Mouse (Mus musculus) intestine, embryonic 14.5 days (tissue): ENCODE data around the gene Mga. TPM values are rescaled to one million over a fixed set of nuclear protein-coding genes. Genes with fewer than 3 reads are reported as not detected.

ENCODE experiments used
- ATAC-seq: fragments of 200-750 bp; cut with Nextera tagmentation; replicated peaks from 2 replicates; pipeline ENCODE4 v1.8.0; 2017; ENCODE audit warnings: low read depth, moderate number of reproducible peaks, moderate TSS enrichment, moderate library complexity; ENCODE audit not compliant: low FRiP score, low TSS enrichment
- DNase-seq: peaks from one replicate; pipeline ENCODE4 v3.0.0-alpha.2; 2018; ENCODE audit warnings: low spot score
- H3K27ac ChIP-seq: fragments of 300-500 bp; sonication (generic); 2 replicates; pipeline ENCODE4 v1.5.1; 2014; ENCODE audit warnings: low read depth, mild to moderate bottlenecking, control low read depth
- H3K27me3 ChIP-seq: fragments of 300-500 bp; sonication (generic); replicated peaks from 2 replicates; pipeline ENCODE4 v1.6.1; 2014; ENCODE audit warnings: low read length, control low read depth; ENCODE audit not compliant: control insufficient read depth, insufficient read depth
- H3K36me3 ChIP-seq: fragments of 300-500 bp; sonication (generic); 2 replicates; pipeline ENCODE4 v1.6.1; 2014; ENCODE audit warnings: low read length, control low read depth; ENCODE audit not compliant: control insufficient read depth, insufficient read depth
- H3K4me1 ChIP-seq: fragments of 300-500 bp; sonication (generic); replicated peaks from 2 replicates; pipeline ENCODE4 v1.6.1; 2014; ENCODE audit warnings: low read length, control low read depth, mixed read lengths; ENCODE audit not compliant: control insufficient read depth, insufficient read depth
- H3K4me2 ChIP-seq: fragments of 300-500 bp; sonication (generic); 2 replicates; pipeline ENCODE4 v1.6.1; 2014; ENCODE audit warnings: low read length
- H3K4me3 ChIP-seq: fragments of 300-500 bp; sonication (generic); 2 replicates; pipeline ENCODE4 v1.5.1; 2014; ENCODE audit warnings: low read depth, low read length, control low read depth, mixed read lengths
- H3K9ac ChIP-seq: fragments of 300-500 bp; sonication (generic); 2 replicates; pipeline ENCODE4 v1.6.1; 2014; ENCODE audit warnings: mild to moderate bottlenecking, low read length
- H3K9me3 ChIP-seq: fragments of 300-500 bp; sonication (generic); 2 replicates; pipeline ENCODE4 v1.6.1; 2016; ENCODE audit warnings: low read length, control low read depth; ENCODE audit not compliant: control insufficient read depth
- WGBS: fragments of 180-500 bp; shearing (Covaris S2); extraction: QIAGEN DNeasy Blood & Tissue Kit; methylation state at CpG from one replicate; pipeline ENCODE4 v1.1.7; 2014; 5-methylcytosine and 5-hydroxymethylcytosine counted together
- polyA plus RNA-seq: library from polyadenylated mRNA; unstranded; fragments of >200 nt; fragmentation: Nextera tagmentation; extraction: Ambion mirVana; gene quantifications from 2 replicates; pipeline ENCODE4 v1.2.1, GENCODE M21; 2014

The Mga gene
- polyA plus RNA-seq: 36.4 and 40.1 TPM in 2 replicates

DNA sequence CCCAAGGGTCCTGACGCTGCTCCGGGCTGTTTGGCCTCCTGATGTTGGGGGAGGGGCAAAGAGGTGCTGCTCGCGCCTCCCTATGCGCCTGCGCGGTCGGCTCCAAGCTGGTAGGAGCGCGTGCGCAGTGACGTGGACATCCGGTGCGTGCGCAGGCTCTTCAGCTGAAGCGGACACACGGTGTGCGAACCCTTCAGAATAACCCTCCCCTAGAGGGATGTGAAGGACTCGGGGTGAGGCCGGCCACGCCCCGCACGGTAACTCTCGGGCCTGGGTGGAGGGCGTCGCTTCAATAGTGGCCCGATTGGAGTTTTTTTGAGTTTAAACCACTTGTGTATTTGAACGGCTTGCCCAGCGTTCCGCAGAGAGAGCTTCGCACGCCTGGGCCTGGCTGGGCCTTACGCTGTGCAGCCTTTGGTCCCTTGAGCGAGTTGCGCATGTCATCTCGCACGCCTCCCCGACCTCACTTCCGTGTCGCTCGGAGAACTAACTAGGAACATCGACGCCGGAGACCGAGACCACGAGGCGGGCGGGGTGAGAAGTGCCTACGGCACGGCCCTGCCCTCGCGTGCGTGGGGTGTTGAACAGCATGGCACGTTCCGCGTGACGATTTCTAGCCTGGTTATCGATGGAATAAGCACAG lies at the start of gene Mga:
Gene Mga, plus strand, starts transcription at position 139 of the 643 bp plus-strand sequence.
- H3K4me2 ChIP-seq: peak within 1 kb of the TSS; percentile 92
- peak within 1 kb of the TSS; percentile 58 for H3K9ac ChIP-seq
- DNase-seq: peak; percentile 96
- ATAC-seq: peak; percentile 98
- H3K27me3 ChIP-seq: no peaks in the 10 kb centered on the region
- H3K9me3 ChIP-seq: no peaks in the 10 kb centered on the region
- peak within 1 kb of the TSS; percentile 90 for H3K27ac ChIP-seq
- H3K4me3 ChIP-seq: peak within 1 kb of the TSS; percentile 66
- under 1% methylated on average over 58 of the region's 58 CpGs for WGBS
- peaks cover 2% of the 10 kb centered on the region; the same call in 1 of the 2 replicates for H3K36me3 ChIP-seq
- H3K4me1 ChIP-seq: no peaks in the 10 kb centered on the region; the same call in 1 of the 2 replicates

DNA sequence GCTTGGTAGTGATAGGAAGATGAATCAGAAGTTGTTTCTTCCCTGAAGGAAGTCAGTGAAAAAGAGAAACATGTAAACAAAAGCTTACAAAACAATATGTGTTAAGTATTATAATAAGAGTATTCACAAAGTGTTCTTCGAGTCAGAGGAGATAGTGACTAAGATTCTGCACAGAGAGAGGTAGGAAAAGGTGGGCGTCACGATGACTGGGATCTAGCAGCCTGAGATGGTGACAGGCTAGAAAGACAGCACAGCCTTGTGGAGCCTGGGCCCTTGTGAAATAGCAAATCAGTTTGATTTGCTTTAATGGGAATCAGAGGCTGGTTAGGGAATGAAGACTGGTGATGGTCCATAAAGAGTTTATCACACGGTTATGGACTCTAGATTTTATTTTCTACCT lies 43.2 kb upstream of the Mga start:
- WGBS: 73% methylated on average over 4 of the region's 4 CpGs
- no peaks in the 10 kb centered on the region for H3K4me1 ChIP-seq
- no peak overlapping the region for H3K4me2 ChIP-seq
- H3K4me3 ChIP-seq: no peak overlapping the region
- no peak overlapping the region for H3K9ac ChIP-seq
- ATAC-seq: no peak
- no peak for DNase-seq
- no peak overlapping the region for H3K27ac ChIP-seq
- H3K27me3 ChIP-seq: no peaks in the 10 kb centered on the region
- H3K36me3 ChIP-seq: no peaks in the 10 kb centered on the region
- no peaks in the 10 kb centered on the region for H3K9me3 ChIP-seq

DNA sequence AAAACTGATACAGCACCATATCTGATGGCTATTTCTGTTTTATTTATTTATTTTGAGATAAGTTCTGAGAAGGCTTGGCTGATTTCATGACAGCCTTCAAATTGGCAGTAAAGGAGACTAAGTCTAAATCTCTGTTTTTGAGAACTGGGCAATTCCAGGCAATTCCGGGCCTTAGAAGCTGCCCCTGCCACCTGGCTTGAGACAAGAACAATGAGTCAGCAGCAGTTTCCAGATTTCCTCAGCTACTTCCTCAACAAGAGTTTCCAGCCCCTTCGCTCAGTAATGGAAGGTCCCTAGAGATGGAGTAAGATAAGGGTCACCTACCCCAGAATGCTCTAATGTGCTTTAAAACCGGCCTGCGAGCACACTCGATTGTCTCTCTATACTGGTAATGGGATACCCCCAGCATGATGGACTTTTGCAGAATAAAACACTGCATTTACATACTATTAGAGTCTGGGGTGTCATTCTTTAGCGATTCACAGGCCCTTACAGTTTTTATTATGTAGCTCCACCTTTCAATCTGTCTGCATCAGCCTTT lies 41.6 kb upstream of the Mga start:
- no peak for ATAC-seq
- Histone ChIP-seq H3K4me1 (no peaks in the 10 kb centered on the region), H3K36me3 (no peaks in the 10 kb centered on the region), H3K9ac (no peak overlapping the region), H3K4me2 (no peak overlapping the region), H3K27me3 (no peaks in the 10 kb centered on the region), H3K9me3 (no peaks in the 10 kb centered on the region), H3K4me3 (no peak overlapping the region), H3K27ac (no peak overlapping the region)
- no peak for DNase-seq
- WGBS: 65% methylated on average over 6 of the region's 6 CpGs

DNA sequence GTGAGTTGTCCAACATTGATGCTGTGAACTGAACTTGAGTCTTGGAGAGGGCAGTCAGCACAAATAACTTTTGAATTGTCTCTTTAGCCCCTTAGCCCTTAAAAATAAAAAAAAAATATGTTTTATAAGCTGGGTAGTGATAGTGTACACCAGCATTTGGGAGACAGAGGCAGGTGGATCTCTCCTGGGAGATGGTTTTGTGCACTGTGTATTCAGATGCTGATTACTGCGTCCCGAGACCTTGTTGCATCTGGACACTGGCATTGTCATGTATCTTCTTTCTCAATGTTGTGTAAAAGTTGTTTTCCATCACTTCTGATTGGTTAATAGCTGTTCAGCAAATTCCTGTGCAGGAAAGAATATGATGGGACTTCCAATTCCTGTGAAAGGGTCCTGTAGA lies 39.7 kb upstream of the Mga start:
- WGBS: 95% methylated on average over 2 of the region's 2 CpGs
- H3K9ac ChIP-seq: no peak overlapping the region
- ATAC-seq: no peak
- no peaks in the 10 kb centered on the region for H3K4me1 ChIP-seq
- H3K9me3 ChIP-seq: no peaks in the 10 kb centered on the region
- H3K27me3 ChIP-seq: no peaks in the 10 kb centered on the region
- no peak overlapping the region for H3K4me3 ChIP-seq
- no peak for DNase-seq
- H3K27ac ChIP-seq: no peak overlapping the region
- H3K36me3 ChIP-seq: no peaks in the 10 kb centered on the region
- no peak overlapping the region for H3K4me2 ChIP-seq

DNA sequence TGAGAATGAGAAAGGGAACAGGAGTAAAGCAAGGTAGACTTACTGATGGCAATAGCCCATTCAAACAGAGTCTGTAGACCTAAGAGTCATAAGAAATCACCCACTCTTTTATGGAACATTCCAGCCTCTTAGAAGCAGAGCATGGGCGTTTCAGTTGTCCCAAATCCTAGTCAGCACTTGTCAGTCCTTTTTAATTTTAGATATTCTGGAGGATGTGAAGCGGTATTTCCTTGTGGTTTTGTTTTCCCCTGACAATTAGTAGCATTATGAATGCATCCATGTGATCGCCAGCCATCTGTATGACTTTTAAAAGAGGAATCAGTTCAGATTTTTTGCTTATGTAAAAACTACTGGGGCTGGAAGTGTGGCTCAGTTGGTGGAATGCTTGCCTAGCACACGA lies 32.5 kb upstream of the Mga start:
- H3K27ac ChIP-seq: no peak overlapping the region
- H3K9me3 ChIP-seq: no peaks in the 10 kb centered on the region
- WGBS: 76% methylated on average over 4 of the region's 4 CpGs
- H3K4me1 ChIP-seq: no peaks in the 10 kb centered on the region
- no peaks in the 10 kb centered on the region for H3K27me3 ChIP-seq
- no peak overlapping the region for H3K9ac ChIP-seq
- H3K36me3 ChIP-seq: no peaks in the 10 kb centered on the region
- DNase-seq (no peak), ATAC-seq (no peak)
- H3K4me2 ChIP-seq: no peak overlapping the region
- no peak overlapping the region for H3K4me3 ChIP-seq

DNA sequence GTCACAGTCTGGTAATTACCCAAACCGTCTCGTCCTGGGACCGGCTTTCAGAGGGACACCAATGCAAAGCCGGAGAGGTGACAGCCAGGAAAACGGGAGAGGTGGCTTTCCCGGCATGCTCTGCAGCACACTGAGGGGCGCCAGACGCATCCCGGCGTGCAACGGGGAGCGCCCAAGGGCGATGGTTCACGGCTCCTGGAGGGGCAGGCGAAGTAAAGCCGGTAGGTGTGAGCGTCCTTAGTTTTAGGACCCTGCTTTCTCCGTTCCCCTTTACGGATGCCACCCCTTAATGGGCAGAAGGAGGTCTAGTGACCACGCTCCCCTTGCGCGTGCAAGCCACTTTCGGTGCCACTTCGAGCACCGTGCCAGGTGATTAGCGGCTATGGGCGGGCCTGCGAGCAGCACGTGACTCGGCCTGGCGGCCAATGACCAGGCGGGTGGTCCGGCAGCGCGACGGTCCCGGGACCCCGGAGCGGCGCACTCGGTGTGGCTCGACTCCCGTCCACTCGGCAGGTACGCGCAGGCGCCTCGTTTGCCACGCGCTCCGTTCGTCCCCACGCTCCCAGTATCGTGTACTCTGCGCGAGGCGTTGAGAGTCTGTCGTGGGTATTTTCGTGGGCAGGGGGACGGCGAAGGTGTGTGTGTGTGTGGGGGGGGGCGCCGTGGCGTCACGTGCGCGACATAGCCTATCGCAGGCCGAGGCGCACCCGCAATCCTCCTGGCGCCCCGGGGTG lies 24.5 kb upstream of the Mga start:
- H3K4me2 ChIP-seq: peak overlapping the region; percentile 97
- DNase-seq (peak; percentile 88), ATAC-seq (peak; percentile 87)
- 1% methylated on average over 72 of the region's 73 CpGs for WGBS
- no peaks in the 10 kb centered on the region for H3K27me3 ChIP-seq
- peak overlapping the region; percentile 42 for H3K4me3 ChIP-seq
- no peaks in the 10 kb centered on the region for H3K9me3 ChIP-seq
- H3K4me1 ChIP-seq: no peaks in the 10 kb centered on the region; the same call in 1 of the 2 replicates
- H3K9ac ChIP-seq: peak overlapping the region; percentile 46
- H3K27ac ChIP-seq: 0 out of 2 replicates have a peak overlapping the region, but pooled peaks have one; percentile 0
- H3K36me3 ChIP-seq: no peaks in the 10 kb centered on the region

DNA sequence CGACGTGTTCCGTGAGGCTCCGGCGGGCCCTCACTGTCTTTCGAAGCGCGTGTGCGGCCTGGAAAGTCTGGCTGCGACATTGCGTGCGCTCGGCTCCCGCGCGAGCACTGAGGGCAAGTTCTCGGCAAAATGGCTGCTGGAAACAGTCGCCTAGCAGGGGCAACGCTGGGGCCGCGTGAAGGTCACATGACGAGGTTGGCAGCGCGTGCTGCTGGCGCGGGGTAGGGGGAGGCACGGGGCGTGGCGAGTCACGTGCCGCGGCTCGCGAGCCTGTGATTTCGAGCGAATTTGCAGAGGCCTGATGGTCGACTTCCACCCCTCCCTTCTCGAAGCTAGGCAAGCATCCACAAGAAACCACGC lies 23.9 kb upstream of the Mga start:
- WGBS: under 1% methylated on average over 39 of the region's 39 CpGs
- peak overlapping the region; percentile 97 for H3K4me2 ChIP-seq
- peak; percentile 90 for ATAC-seq

DNA sequence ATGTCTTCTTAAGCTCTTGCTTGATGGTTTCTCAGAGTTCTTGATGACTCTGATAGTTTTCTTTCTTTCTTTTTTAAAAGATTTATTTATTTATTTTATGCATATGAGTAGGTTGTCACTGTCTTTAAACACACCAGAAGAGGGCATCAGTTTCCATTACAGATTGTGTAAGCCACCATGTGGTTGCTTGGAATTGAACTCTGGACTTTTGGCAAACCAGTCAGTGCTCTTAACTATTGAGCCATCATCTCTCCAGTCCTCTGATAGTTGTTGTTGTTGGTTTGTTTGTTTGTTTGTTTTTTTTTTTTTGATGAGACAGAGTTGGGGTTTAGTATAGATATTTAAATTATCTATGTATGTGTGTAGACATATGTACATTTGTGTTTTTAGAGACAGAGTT lies 21.0 kb upstream of the Mga start:
- H3K4me1 ChIP-seq: no peaks in the 10 kb centered on the region; the same call in 1 of the 2 replicates
- H3K4me3 ChIP-seq: no peak overlapping the region
- H3K9me3 ChIP-seq: no peaks in the 10 kb centered on the region
- no peak overlapping the region for H3K4me2 ChIP-seq
- H3K27ac ChIP-seq: no peak overlapping the region
- H3K27me3 ChIP-seq: no peaks in the 10 kb centered on the region
- ATAC-seq (no peak), DNase-seq (no peak)
- no peak overlapping the region for H3K9ac ChIP-seq
- no peaks in the 10 kb centered on the region for H3K36me3 ChIP-seq

More for the DNA sequence above, 23.9 kb upstream of the Mga start:
- Histone ChIP-seq H3K27ac (0 out of 2 replicates have a peak overlapping the region, but pooled peaks have one; percentile 0), H3K36me3 (no peaks in the 10 kb centered on the region), H3K9ac (peak overlapping the region; percentile 46), H3K9me3 (no peaks in the 10 kb centered on the region), H3K27me3 (no peaks in the 10 kb centered on the region), H3K4me3 (peak overlapping the region; percentile 42), H3K4me1 (no peaks in the 10 kb centered on the region; the same call in 1 of the 2 replicates)
- no peak for DNase-seq
